Mouse (Mus musculus) hindbrain, embryonic 14.5 days (tissue): ENCODE measurements around the gene Wwox. TPM values are rescaled to one million over a fixed set of nuclear protein-coding genes. Genes with fewer than 3 reads are reported as not detected.
A peak's percentile ranks its signal among the peaks of the same experiment; 100 is the strongest.

Source experiments
- ATAC-seq: fragments of 200-750 bp; cut with Nextera tagmentation; 2 replicates; pipeline ENCODE4 v1.8.0; 2017; ENCODE audit warnings: moderate number of reproducible peaks, mild to moderate bottlenecking, moderate TSS enrichment, moderate library complexity; ENCODE audit not compliant: low FRiP score
- DNase-seq: peaks from one replicate; pipeline ENCODE4 v3.0.0-alpha.2; 2015; ENCODE audit warnings: low spot score
- H3K27ac ChIP-seq: fragments of 300-500 bp; sonication (generic); 2 replicates; pipeline ENCODE4 v1.5.1; 2014; ENCODE audit warnings: mild to moderate bottlenecking, moderate library complexity
- H3K27me3 ChIP-seq: fragments of 300-500 bp; sonication (generic); 2 replicates; pipeline ENCODE4 v1.6.1; 2014; ENCODE audit warnings: mild to moderate bottlenecking, low read length, mixed read lengths; ENCODE audit not compliant: control insufficient read depth, insufficient read depth
- H3K36me3 ChIP-seq: fragments of 300-500 bp; sonication (generic); replicated peaks from 2 replicates; pipeline ENCODE4 v1.6.1; 2014; ENCODE audit not compliant: control insufficient read depth, insufficient read depth
- H3K4me1 ChIP-seq: fragments of 300-500 bp; sonication (generic); replicated peaks from 2 replicates; pipeline ENCODE4 v1.6.1; 2014; ENCODE audit warnings: antibody characterized with exemption, low read length, mixed read lengths; ENCODE audit not compliant: control insufficient read depth, insufficient read depth
- H3K4me2 ChIP-seq: fragments of 300-500 bp; sonication (generic); replicated peaks from 2 replicates; pipeline ENCODE4 v1.6.1; 2014; ENCODE audit warnings: mild to moderate bottlenecking, moderate library complexity
- H3K4me3 ChIP-seq: fragments of 300-500 bp; sonication (generic); replicated peaks from 2 replicates; pipeline ENCODE4 v1.5.1; 2014; ENCODE audit warnings: mild to moderate bottlenecking, low read length
- H3K9ac ChIP-seq: fragments of 300-500 bp; sonication (generic); 2 replicates; pipeline ENCODE4 v1.6.1; 2014
- H3K9me3 ChIP-seq: fragments of 300-500 bp; sonication (generic); 2 replicates; pipeline ENCODE4 v1.6.1; 2016; ENCODE audit warnings: low read length; ENCODE audit not compliant: control insufficient read depth
- WGBS: fragments of 180-500 bp; shearing (Covaris S2); extraction: QIAGEN DNeasy Blood & Tissue Kit; methylation state at CpG from one replicate; pipeline ENCODE4 v1.1.7; 2014; 5-methylcytosine and 5-hydroxymethylcytosine counted together
- polyA plus RNA-seq: library from polyadenylated mRNA; unstranded; fragments of >200 nt; fragmentation: Nextera tagmentation; extraction: Ambion mirVana; gene quantifications from 2 replicates; pipeline ENCODE4 v1.2.1, GENCODE M21; 2014

Wwox gene
- polyA plus RNA-seq, 1 experiment from 2014 or later, result 12.7 TPM

DNA sequence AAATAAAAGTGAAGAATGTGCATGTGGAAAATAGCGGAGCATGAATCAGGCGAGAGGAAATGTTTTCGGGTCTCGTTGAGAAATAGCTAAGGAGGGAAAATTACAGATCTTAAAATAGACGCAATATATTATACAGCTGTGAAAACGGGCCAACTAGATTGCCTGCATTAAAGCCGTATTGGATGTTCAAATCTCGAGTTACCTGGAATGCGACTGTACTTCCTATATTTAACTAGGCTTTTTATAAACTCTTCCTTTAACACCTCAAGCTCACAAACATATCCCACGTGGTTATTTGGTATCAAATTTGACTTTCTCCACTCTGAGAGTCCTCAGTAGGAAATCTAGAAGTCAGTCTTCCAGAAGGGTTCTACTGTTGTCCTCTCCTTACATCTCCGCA is 520.0 kb downstream of the Wwox start:
- H3K4me2 ChIP-seq, result no peak overlapping the region
- no peak for ATAC-seq

DNA sequence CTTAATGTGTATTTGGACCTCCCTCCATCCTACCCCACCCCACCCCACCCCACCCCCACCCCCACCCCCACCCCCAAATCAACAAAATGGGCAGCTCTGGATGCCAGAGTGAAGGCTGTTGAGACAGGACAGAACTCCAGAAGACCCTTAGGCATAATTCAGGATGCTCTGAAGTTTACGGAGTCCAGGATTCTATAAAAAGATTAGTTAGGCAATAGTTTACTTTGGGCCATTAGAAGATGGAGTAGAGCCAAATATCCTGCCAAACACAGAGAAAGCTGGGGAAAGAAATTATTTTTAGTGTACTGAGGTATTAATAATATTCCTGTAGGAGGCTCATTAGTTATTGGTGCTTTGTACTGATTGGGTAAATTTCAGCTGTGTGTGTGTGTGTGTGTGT is 523.0 kb downstream of the Wwox start:
- Histone ChIP-seq H3K9me3 (no peaks in the 10 kb centered on the region), H3K36me3 (no peaks in the 10 kb centered on the region), H3K4me2 (no peak overlapping the region), H3K27me3 (no peaks in the 10 kb centered on the region), H3K27ac (no peak overlapping the region), H3K4me1 (no peaks in the 10 kb centered on the region), H3K9ac (no peak overlapping the region), H3K4me3 (no peak overlapping the region)
- DNase-seq (no peak), ATAC-seq (no peak)
- WGBS, result 100% methylated on average over 1 of the region's 1 CpGs

More for the DNA sequence above, 520.0 kb downstream of the Wwox start:
- Histone ChIP-seq H3K27ac (no peak overlapping the region), H3K9ac (no peak overlapping the region), H3K4me1 (no peaks in the 10 kb centered on the region), H3K36me3 (no peaks in the 10 kb centered on the region), H3K27me3 (no peaks in the 10 kb centered on the region), H3K4me3 (no peak overlapping the region), H3K9me3 (no peaks in the 10 kb centered on the region)
- 95% methylated on average over 11 of the region's 11 CpGs for WGBS
- DNase-seq, result no peak

DNA sequence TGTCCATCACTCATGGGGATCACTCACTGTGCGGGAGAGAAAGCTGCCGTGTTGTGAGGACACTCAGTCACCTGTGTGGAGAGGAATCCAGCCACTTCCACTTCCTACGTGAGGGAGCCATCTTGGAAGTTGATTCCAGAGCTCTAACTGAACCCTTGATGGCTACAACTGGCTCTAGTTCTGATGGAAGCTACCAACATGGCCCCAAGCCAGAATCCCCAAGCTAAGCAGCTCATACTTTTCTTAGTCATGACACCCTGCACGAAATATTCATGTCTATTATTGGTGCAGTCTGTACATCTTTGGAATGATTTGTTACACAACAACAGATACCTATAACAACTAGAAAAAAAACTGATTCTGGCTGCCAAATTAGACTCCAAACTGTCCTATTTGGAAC is 523.8 kb downstream of the Wwox start:
- Histone ChIP-seq H3K9ac (no peak overlapping the region), H3K4me2 (no peak overlapping the region), H3K27me3 (no peaks in the 10 kb centered on the region), H3K4me1 (no peaks in the 10 kb centered on the region), H3K36me3 (no peaks in the 10 kb centered on the region), H3K4me3 (no peak overlapping the region), H3K9me3 (no peaks in the 10 kb centered on the region), H3K27ac (no peak overlapping the region)
- no peak for ATAC-seq
- DNase-seq, result no peak
- 92% methylated on average over 4 of the region's 4 CpGs for WGBS

DNA sequence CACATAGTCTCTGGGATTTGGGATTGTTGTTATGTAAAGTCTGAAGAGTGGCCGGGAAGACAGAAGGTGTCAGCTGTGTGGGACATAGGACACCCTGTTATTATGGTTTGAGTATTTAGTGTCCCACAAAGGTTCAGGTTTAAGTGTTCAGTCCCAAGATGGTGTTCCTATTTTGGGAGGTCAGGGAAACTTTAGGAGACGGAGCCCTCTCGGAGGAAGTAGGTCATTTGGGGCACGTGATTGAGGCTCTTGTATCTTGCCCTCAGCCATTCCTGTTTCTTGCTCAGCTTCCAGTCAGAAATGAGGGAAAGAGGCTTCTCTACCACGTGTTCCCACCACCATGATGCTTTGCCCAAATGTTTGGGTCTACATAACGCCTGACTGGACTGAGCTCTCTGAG is 524.8 kb downstream of the Wwox start:
- H3K27ac ChIP-seq, result no peak overlapping the region
- DNase-seq (no peak), ATAC-seq (no peak)
- H3K36me3 ChIP-seq, result no peaks in the 10 kb centered on the region
- 95% methylated on average over 6 of the region's 6 CpGs for WGBS
- H3K27me3 ChIP-seq, result no peaks in the 10 kb centered on the region
- no peak overlapping the region for H3K9ac ChIP-seq
- H3K9me3 ChIP-seq, result 0 out of 2 replicates have a peak, but pooled peaks cover 5% of the 10 kb centered on the region
- no peak overlapping the region for H3K4me3 ChIP-seq
- no peak overlapping the region for H3K4me2 ChIP-seq
- no peaks in the 10 kb centered on the region for H3K4me1 ChIP-seq

DNA sequence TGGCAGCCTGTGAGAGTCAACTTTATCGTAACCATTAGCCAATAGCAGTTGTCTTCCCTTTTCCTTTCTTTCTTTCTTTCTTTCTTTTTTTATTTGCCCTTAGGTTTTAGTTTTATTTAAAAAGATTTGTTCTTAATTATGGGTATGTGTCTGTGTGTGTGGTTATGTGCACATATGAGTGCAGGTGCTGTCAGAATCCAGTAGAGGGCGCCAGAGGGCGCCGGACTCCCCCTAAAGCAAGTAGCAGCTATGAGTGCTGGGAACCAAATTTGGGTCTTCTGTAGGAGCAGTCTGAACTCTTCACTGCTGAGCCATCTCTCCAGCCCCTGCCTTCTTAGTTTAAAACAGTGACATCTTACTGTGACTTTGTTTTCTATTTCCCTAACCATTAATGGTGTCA is 529.4 kb downstream of the Wwox start:
- H3K9me3 ChIP-seq, result 0 out of 2 replicates have a peak, but pooled peaks cover 5% of the 10 kb centered on the region
- 87% methylated on average over 4 of the region's 4 CpGs for WGBS
- no peak overlapping the region for H3K4me3 ChIP-seq
- no peak overlapping the region for H3K9ac ChIP-seq
- no peak for ATAC-seq
- no peaks in the 10 kb centered on the region for H3K4me1 ChIP-seq
- H3K4me2 ChIP-seq, result no peak overlapping the region
- no peaks in the 10 kb centered on the region for H3K36me3 ChIP-seq
- no peak for DNase-seq
- H3K27ac ChIP-seq, result no peak overlapping the region
- H3K27me3 ChIP-seq, result no peaks in the 10 kb centered on the region

DNA sequence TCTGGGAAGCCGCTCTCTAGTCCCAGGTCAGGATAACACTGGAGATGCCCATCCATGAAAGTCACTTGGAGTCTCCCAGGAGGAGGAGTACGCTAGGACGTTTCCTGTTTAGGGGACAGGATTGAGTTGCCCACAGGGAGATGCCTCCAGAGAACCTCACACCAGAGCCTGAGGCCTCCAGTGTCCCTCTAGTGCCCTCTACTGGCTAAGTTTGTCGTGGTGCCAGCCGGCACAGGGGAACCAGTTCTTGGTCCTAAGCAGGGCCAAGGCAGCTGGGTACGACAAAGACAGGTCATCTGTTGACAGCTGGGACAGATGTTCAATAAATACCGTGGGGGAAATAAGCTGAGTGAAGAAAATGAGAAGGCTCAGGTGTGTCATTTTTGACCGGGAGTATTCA is 531.9 kb downstream of the Wwox start:
- ATAC-seq (no peak), DNase-seq (peak; percentile 77)
- 33% methylated on average over 8 of the region's 8 CpGs for WGBS
- no peak overlapping the region for H3K4me2 ChIP-seq
- H3K9me3 ChIP-seq, result 0 out of 2 replicates have a peak, but pooled peaks cover 5% of the 10 kb centered on the region
- H3K4me3 ChIP-seq, result no peak overlapping the region
- H3K27me3 ChIP-seq, result no peaks in the 10 kb centered on the region
- no peaks in the 10 kb centered on the region for H3K4me1 ChIP-seq
- H3K27ac ChIP-seq, result no peak overlapping the region
- H3K36me3 ChIP-seq, result no peaks in the 10 kb centered on the region
- H3K9ac ChIP-seq, result no peak overlapping the region

DNA sequence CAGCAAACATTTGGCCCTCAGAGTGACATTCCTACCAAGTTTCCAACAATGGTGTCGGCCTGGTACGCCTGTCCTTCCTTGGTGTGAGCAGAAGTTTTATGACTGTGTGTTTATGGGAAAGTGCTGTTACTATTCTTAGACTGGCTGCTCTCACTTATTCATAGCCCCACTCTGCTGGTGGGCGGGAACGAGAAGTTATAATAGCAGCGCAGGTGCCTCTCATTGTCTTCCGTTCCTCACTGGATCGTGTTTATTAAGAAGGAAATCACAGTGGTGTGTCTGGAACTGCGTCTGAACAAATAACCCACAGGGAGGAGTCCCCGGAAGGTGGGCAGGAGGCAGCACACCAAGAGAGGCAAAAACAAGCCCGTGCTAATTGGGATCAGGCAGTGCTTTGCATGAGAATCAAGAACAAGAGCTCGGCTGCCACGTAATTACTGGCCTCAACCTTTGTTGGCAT is 533.6 kb downstream of the Wwox start:
- Histone ChIP-seq H3K36me3 (no peaks in the 10 kb centered on the region), H3K4me1 (no peaks in the 10 kb centered on the region), H3K27me3 (no peaks in the 10 kb centered on the region), H3K9ac (no peak overlapping the region), H3K27ac (no peak overlapping the region), H3K9me3 (0 out of 2 replicates have a peak, but pooled peaks cover 5% of the 10 kb centered on the region), H3K4me2 (no peak overlapping the region), H3K4me3 (no peak overlapping the region)
- 22% methylated on average over 12 of the region's 12 CpGs for WGBS
- no peak for ATAC-seq
- no peak for DNase-seq

DNA sequence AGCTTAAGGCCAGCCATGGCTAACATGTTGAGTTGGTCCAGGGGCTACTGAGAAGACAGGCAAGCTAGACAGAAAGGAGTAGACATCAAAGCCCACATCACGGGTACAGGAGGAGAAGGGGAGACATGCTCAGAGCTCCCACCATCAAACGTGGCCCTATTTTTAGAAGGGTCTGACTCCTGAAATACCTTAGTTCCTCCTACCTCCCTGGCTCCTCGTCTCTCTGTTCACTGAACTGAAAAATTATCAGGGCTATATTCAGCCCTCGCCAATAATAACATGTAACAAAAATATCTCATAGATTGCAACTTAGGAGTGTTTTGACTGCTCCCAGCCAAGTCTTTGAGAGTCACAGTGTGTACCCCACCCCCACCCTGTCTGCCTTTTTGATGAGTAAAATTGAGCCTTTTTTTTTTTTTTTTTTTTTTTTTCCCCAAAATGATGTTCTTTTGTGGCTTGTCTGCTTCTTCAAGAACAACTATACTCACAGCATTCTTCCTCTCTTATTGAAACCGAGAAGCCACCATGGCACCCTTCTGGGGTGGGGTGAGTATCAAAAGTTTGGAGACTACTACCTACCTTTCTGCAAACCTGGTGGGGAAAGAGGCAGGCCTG is 535.0 kb downstream of the Wwox start:
- Histone ChIP-seq H3K4me2 (no peak overlapping the region), H3K4me1 (no peaks in the 10 kb centered on the region), H3K27ac (no peak overlapping the region), H3K27me3 (no peaks in the 10 kb centered on the region), H3K36me3 (no peaks in the 10 kb centered on the region), H3K9me3 (no peaks in the 10 kb centered on the region), H3K9ac (no peak overlapping the region), H3K4me3 (no peak overlapping the region)
- ATAC-seq, result no peak
- DNase-seq, result no peak
- 82% methylated on average over 5 of the region's 5 CpGs for WGBS

DNA sequence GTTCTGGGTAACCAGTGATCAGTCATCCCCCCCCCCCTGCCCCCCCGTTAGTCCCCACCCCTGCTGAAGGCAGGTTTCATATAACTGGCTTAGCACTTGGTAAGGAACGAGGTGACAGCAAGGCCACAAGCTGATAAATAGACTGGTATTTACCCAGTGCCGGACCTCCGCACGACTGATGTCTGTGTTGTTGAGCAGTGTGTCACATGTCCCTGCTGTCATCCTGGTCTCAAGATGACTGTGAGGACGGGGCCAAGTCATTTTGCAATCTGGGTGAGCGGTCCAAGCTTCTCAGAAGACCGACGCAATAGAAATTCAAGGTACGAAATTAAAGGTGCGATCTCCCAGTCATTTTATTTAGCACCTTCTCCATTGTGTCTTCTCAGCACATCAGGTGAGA is 538.3 kb downstream of the Wwox start:
- Histone ChIP-seq H3K4me3 (no peak overlapping the region), H3K4me1 (no peaks in the 10 kb centered on the region), H3K9ac (no peak overlapping the region), H3K4me2 (no peak overlapping the region), H3K9me3 (peaks cover 5% of the 10 kb centered on the region; the same call in 1 of the 2 replicates), H3K36me3 (no peaks in the 10 kb centered on the region), H3K27ac (no peak overlapping the region), H3K27me3 (no peaks in the 10 kb centered on the region)
- WGBS, result 85% methylated on average over 11 of the region's 11 CpGs
- no peak for DNase-seq
- no peak for ATAC-seq
